Mouse (Mus musculus) limb, embryonic 11.5 days (tissue): ENCODE data around the gene Celf2. TPM values are rescaled to one million over a fixed set of nuclear protein-coding genes. Genes with fewer than 3 reads are reported as not detected.

Source experiments
- ATAC-seq: fragments of 200-750 bp; cut with Nextera tagmentation; 2 replicates; pipeline ENCODE4 v1.8.0; 2017; ENCODE audit warnings: low read depth; ENCODE audit not compliant: insufficient number of reproducible peaks, low FRiP score, low TSS enrichment
- DNase-seq: peaks from one replicate; pipeline ENCODE4 v3.0.0-alpha.2; 2015; ENCODE audit warnings: low spot score
- H3K27ac ChIP-seq: fragments of 300-500 bp; sonication (generic); replicated peaks from 2 replicates; pipeline ENCODE4 v1.5.1; 2014; ENCODE audit warnings: low read depth, mild to moderate bottlenecking, low read length
- H3K27me3 ChIP-seq: fragments of 300-500 bp; sonication (generic); 2 replicates; pipeline ENCODE4 v1.6.1; 2014; ENCODE audit warnings: mild to moderate bottlenecking, low read length, mixed read lengths; ENCODE audit not compliant: control insufficient read depth, insufficient read depth
- H3K36me3 ChIP-seq: fragments of 300-500 bp; sonication (generic); 2 replicates; pipeline ENCODE4 v1.6.1; 2014; ENCODE audit warnings: mild to moderate bottlenecking, low read length, moderate library complexity, mixed read lengths; ENCODE audit not compliant: control insufficient read depth, insufficient read depth
- H3K4me1 ChIP-seq: fragments of 300-500 bp; sonication (generic); 2 replicates; pipeline ENCODE4 v1.6.1; 2014; ENCODE audit warnings: low read length, mixed read lengths; ENCODE audit not compliant: control insufficient read depth, insufficient read depth
- H3K4me2 ChIP-seq: fragments of 300-500 bp; sonication (generic); 2 replicates; pipeline ENCODE4 v1.6.1; 2014; ENCODE audit warnings: low read depth, mild to moderate bottlenecking, moderate library complexity; ENCODE audit not compliant: severe bottlenecking
- H3K4me3 ChIP-seq: fragments of 300-500 bp; sonication (generic); 2 replicates; pipeline ENCODE4 v1.5.1; 2014; ENCODE audit warnings: low read depth, low read length
- H3K9ac ChIP-seq: fragments of 300-500 bp; sonication (generic); 2 replicates; pipeline ENCODE4 v1.6.1; 2014; ENCODE audit warnings: mild to moderate bottlenecking, low read length
- H3K9me3 ChIP-seq: fragments of 300-500 bp; sonication (generic); 2 replicates; pipeline ENCODE4 v1.6.1; 2016; ENCODE audit warnings: low read length; ENCODE audit not compliant: control insufficient read depth
- WGBS: fragments of 180-500 bp; shearing (Covaris S2); extraction: QIAGEN DNeasy Blood & Tissue Kit; methylation state at CpG from one replicate; pipeline ENCODE4 v1.1.7; 2014; 5-methylcytosine and 5-hydroxymethylcytosine counted together
- polyA plus RNA-seq: library from polyadenylated mRNA; unstranded; fragments of >200 nt; fragmentation: Nextera tagmentation; extraction: Ambion mirVana; gene quantifications from 2 replicates; pipeline ENCODE4 v1.2.1, GENCODE M21; 2014

Celf2 gene
- polyA plus RNA-seq, 1 experiment from 2014 or later, result 24.1 TPM

DNA sequence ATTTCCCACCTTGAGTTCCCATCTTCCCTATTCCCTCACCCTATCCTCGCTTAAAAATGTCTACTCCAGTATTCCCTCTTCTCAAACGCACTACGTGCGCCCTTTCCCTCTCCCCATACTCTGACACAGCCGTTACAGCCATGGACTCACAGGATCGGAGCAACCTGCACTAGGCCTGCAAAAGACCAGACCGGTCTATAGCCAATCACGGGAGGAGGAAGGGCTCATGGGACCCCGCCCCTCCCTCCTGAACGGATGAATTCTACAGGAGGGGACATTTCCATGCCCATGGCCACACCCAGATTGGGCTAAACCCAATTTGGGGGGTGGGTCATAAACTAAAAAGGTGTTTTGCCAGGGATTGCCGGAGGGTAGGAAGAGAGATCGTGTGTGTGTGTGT is 1003.8 kb downstream of the Celf2 start:
- Histone ChIP-seq H3K27me3 (no peaks in the 10 kb centered on the region), H3K4me3 (no peak overlapping the region), H3K4me2 (no peak overlapping the region), H3K9me3 (no peaks in the 10 kb centered on the region), H3K27ac (no peak overlapping the region), H3K4me1 (peaks cover 19% of the 10 kb centered on the region; the same call in 1 of the 2 replicates), H3K9ac (no peak overlapping the region), H3K36me3 (no peaks in the 10 kb centered on the region)
- ATAC-seq, result peak; percentile 36; the same call in 1 of the 2 replicates
- WGBS, result 71% methylated on average over 12 of the region's 12 CpGs
- DNase-seq, result no peak

GRCm38 (mm10) chr2:6498101-6498500 is 1011.3 kb downstream of the Celf2 start:
- H3K27ac ChIP-seq, result no peak overlapping the region
- H3K36me3 ChIP-seq, result no peaks in the 10 kb centered on the region
- no peaks in the 10 kb centered on the region for H3K4me1 ChIP-seq
- H3K9me3 ChIP-seq, result no peaks in the 10 kb centered on the region
- no peak overlapping the region for H3K9ac ChIP-seq
- no peak overlapping the region for H3K4me2 ChIP-seq
- H3K27me3 ChIP-seq, result no peaks in the 10 kb centered on the region
- ATAC-seq (no peak), DNase-seq (no peak)
- WGBS, result 84% methylated on average over 12 of the region's 12 CpGs
- H3K4me3 ChIP-seq, result no peak overlapping the region

DNA sequence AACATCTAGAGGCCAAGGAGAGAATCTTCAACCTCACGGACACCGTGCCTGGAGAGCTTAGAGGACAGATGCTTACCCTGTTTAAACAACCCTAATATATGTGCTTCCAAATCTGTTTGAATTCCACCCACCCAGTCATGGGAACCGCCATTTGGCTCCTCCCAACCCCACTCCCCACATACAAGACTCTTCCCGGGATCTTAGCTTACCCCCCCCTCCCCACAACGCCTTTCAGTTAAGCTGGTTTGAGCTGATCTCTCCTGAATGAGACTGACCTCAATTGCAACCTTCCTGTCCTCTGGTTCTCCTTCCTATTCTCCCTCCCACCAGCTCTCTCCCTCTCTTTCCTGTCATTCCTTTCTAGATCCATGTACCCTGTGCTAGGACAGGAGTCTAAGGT is 1011.7 kb downstream of the Celf2 start:
- 70% methylated on average over 5 of the region's 5 CpGs for WGBS
- H3K4me2 ChIP-seq, result no peak overlapping the region
- H3K4me1 ChIP-seq, result no peaks in the 10 kb centered on the region
- H3K27me3 ChIP-seq, result no peaks in the 10 kb centered on the region
- no peak for DNase-seq
- 0 out of 2 replicates have a peak, but pooled peaks have one; percentile 23 for ATAC-seq
- no peak overlapping the region for H3K9ac ChIP-seq
- no peak overlapping the region for H3K27ac ChIP-seq
- no peak overlapping the region for H3K4me3 ChIP-seq
- no peaks in the 10 kb centered on the region for H3K36me3 ChIP-seq
- H3K9me3 ChIP-seq, result no peaks in the 10 kb centered on the region

GRCm38 (mm10) chr2:6493886-6494285 is 1015.5 kb downstream of the Celf2 start:
- H3K4me3 ChIP-seq, result no peak overlapping the region
- H3K36me3 ChIP-seq, result no peaks in the 10 kb centered on the region
- no peak overlapping the region for H3K4me2 ChIP-seq
- H3K4me1 ChIP-seq, result no peaks in the 10 kb centered on the region
- no peaks in the 10 kb centered on the region for H3K27me3 ChIP-seq
- H3K27ac ChIP-seq, result no peak overlapping the region
- no peaks in the 10 kb centered on the region for H3K9me3 ChIP-seq
- DNase-seq, result no peak
- no peak overlapping the region for H3K9ac ChIP-seq
- 75% methylated on average over 5 of the region's 5 CpGs for WGBS
- ATAC-seq, result no peak

GRCm38 (mm10) chr2:6490870-6491269 is 1018.5 kb downstream of the Celf2 start:
- H3K9ac ChIP-seq, result no peak overlapping the region
- WGBS, result 84% methylated on average over 4 of the region's 4 CpGs
- H3K4me1 ChIP-seq, result no peaks in the 10 kb centered on the region
- no peak overlapping the region for H3K27ac ChIP-seq
- ATAC-seq (no peak), DNase-seq (no peak)
- H3K36me3 ChIP-seq, result no peaks in the 10 kb centered on the region
- H3K4me2 ChIP-seq, result no peak overlapping the region
- no peaks in the 10 kb centered on the region for H3K9me3 ChIP-seq
- H3K4me3 ChIP-seq, result no peak overlapping the region
- H3K27me3 ChIP-seq, result no peaks in the 10 kb centered on the region

GRCm38 (mm10) chr2:6490076-6490475 is 1019.3 kb downstream of the Celf2 start:
- no peak for ATAC-seq
- no peaks in the 10 kb centered on the region for H3K9me3 ChIP-seq
- no peak overlapping the region for H3K4me2 ChIP-seq
- no peak overlapping the region for H3K27ac ChIP-seq
- no peak overlapping the region for H3K4me3 ChIP-seq
- no peaks in the 10 kb centered on the region for H3K27me3 ChIP-seq
- no peaks in the 10 kb centered on the region for H3K4me1 ChIP-seq
- DNase-seq, result no peak
- WGBS, result 90% methylated on average over 6 of the region's 6 CpGs
- no peaks in the 10 kb centered on the region for H3K36me3 ChIP-seq
- H3K9ac ChIP-seq, result no peak overlapping the region
